Mouse (Mus musculus) cortical plate, adult 2 months (tissue): ENCODE measurements around the gene Gm7137. TPM values are rescaled to one million over a fixed set of nuclear protein-coding genes. Genes with fewer than 3 reads are reported as not detected.

Experiments
- H3K27ac ChIP-seq: fragments of 200-500 bp; 2 replicates; pipeline ENCODE4 v1.5.1; 2012; ENCODE audit warnings: low read length, control low read depth, inconsistent platforms; ENCODE audit not compliant: insufficient read depth
- H3K4me1 ChIP-seq: fragments of 200-500 bp; 2 replicates; pipeline ENCODE4 v1.6.1; 2011; ENCODE audit warnings: low read length; ENCODE audit not compliant: control insufficient read depth, insufficient read depth
- H3K4me3 ChIP-seq: fragments of 200-500 bp; 2 replicates; pipeline ENCODE4 v1.5.1; 2011; ENCODE audit warnings: mild to moderate bottlenecking, low read length, control low read depth; ENCODE audit not compliant: insufficient read depth
- CTCF ChIP-seq: fragments of 200-500 bp; IDR thresholded peaks from 2 replicates; pipeline ENCODE4 v1.5.1; 2011; ENCODE audit warnings: mild to moderate bottlenecking, control low read depth, low read length; ENCODE audit not compliant: insufficient read depth; ENCODE audit errors: extremely low read depth
- POLR2A ChIP-seq: fragments of 200-500 bp; IDR thresholded peaks from 2 replicates; pipeline ENCODE4 v1.6.1; 2011; ENCODE audit warnings: mild to moderate bottlenecking, low read length, control low read depth; ENCODE audit not compliant: insufficient read depth; ENCODE audit errors: extremely low read depth
- polyA plus RNA-seq: library from polyadenylated mRNA; depleted of rRNA; stranded (reverse); fragments of >200 nt; gene quantifications from 2 replicates; pipeline ENCODE4 v1.2.3, GENCODE M21; 2012; rRNA removed

Gm7137 gene
- polyA plus RNA-seq, 1 experiment: not detected

DNA sequence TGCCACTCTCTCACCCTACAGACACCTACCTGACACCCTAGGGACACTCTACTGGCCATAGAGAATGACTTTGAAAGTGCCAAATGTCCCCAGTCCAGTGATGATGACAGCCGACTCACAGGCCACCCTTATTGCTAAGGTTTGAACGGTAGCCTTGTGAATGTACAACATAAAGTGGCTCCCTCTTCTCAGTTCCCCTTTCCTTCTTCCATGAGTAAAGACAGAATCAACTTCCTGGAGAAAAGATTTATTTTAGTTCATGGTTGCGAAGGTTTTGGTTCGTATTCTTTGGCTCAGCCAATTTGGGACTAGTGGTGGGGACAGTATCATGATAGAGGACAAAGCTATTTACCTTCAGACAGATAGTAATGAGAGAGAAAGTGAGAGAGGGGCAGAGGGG lies 49.1 kb downstream of the Gm7137 start:
- TF ChIP-seq CTCF: no peak
- no peak for TF ChIP-seq POLR2A
- Histone ChIP-seq H3K4me3 (no peak overlapping the region), H3K27ac (no peak overlapping the region), H3K4me1 (no peaks in the 10 kb centered on the region)

Other genes starting within 250 kb of the Gm7137 start
- 111 and 113 TPM in 2 replicates for gene Pttg1ip, start 206.5 kb downstream of the Gm7137 start, polyA plus RNA-seq
- 270 and 272 TPM in 2 replicates for gene Sumo3, start 182.1 kb downstream of the Gm7137 start, polyA plus RNA-seq
- 9.3 TPM in 1 of 2 replicates, not detected in the other for gene Gm49325, start 182.0 kb downstream of the Gm7137 start, polyA plus RNA-seq
- 38.8 and 40.7 TPM in 2 replicates for gene Ube2g2, start 165.9 kb downstream of the Gm7137 start, polyA plus RNA-seq
- gene Tspear, start 101.6 kb downstream of the Gm7137 start, polyA plus RNA-seq: 0.29 TPM in 1 of 2 replicates, not detected in the other
- gene Gm19402, start 97.4 kb downstream of the Gm7137 start, polyA plus RNA-seq: not detected in 2 replicates
- not detected in 2 replicates for gene Gm9508, start 91.0 kb downstream of the Gm7137 start, polyA plus RNA-seq
- gene Gm10272, start 81.6 kb downstream of the Gm7137 start, polyA plus RNA-seq: not detected in 2 replicates
- not detected in 2 replicates for gene Gm10024, start 76.7 kb downstream of the Gm7137 start, polyA plus RNA-seq
- not detected in 2 replicates for gene Gm10142, start 72.4 kb downstream of the Gm7137 start, polyA plus RNA-seq
- not detected in 2 replicates for gene Krtap12-1, start 67.6 kb downstream of the Gm7137 start, polyA plus RNA-seq
- not detected in 2 replicates for gene Gm10100, start 61.7 kb downstream of the Gm7137 start, polyA plus RNA-seq
- gene Gm18596, start 45.6 kb downstream of the Gm7137 start, polyA plus RNA-seq: not detected in 2 replicates
- gene Gm9736, start 36.8 kb downstream of the Gm7137 start, polyA plus RNA-seq: not detected in 2 replicates
- gene Gm3233, start 28.5 kb downstream of the Gm7137 start, polyA plus RNA-seq: not detected in 2 replicates
- not detected in 2 replicates for gene Gm3238, start 16.9 kb downstream of the Gm7137 start, polyA plus RNA-seq
- not detected in 2 replicates for gene Gm7138, start 11.3 kb downstream of the Gm7137 start, polyA plus RNA-seq
- gene Gm3250, start 5.7 kb downstream of the Gm7137 start, polyA plus RNA-seq: not detected in 2 replicates
- gene Gm9639, start 6.9 kb upstream of the Gm7137 start, polyA plus RNA-seq: not detected in 2 replicates
- not detected in 2 replicates for gene Gm19668, start 10.9 kb upstream of the Gm7137 start, polyA plus RNA-seq
- not detected in 2 replicates for gene Gm9507, start 23.6 kb upstream of the Gm7137 start, polyA plus RNA-seq
- gene Gm2696, start 26.5 kb upstream of the Gm7137 start, polyA plus RNA-seq: not detected in 2 replicates
- gene Krtap10-4, start 38.9 kb upstream of the Gm7137 start, polyA plus RNA-seq: not detected in 2 replicates
- gene Krtap10-10, start 47.7 kb upstream of the Gm7137 start, polyA plus RNA-seq: not detected in 2 replicates
- gene Gm36176, start 58.6 kb upstream of the Gm7137 start, polyA plus RNA-seq: not detected in 2 replicates
- gene Gm10318, start 64.7 kb upstream of the Gm7137 start, polyA plus RNA-seq: 0.15 TPM in 1 of 2 replicates, not detected in the other
- not detected in 2 replicates for gene Gm3285, start 73.8 kb upstream of the Gm7137 start, polyA plus RNA-seq
- 7.3 and 7.7 TPM in 2 replicates for gene Lrrc3, start 114.3 kb upstream of the Gm7137 start, polyA plus RNA-seq
- 30.8 and 32.0 TPM in 2 replicates for gene Trpm2, start 182.4 kb upstream of the Gm7137 start, polyA plus RNA-seq
- gene 1810043G02Rik, start 190.3 kb upstream of the Gm7137 start, polyA plus RNA-seq: 74.0 and 74.4 TPM in 2 replicates
- 158 and 186 TPM in 2 replicates for gene Pfkl, start 221.9 kb upstream of the Gm7137 start, polyA plus RNA-seq